Mouse (Mus musculus): ENCODE data around the gene Grm8. TPM values are rescaled to one million over a fixed set of nuclear protein-coding genes. Genes with fewer than 3 reads are reported as not detected.

The Grm8 gene
- polyA plus RNA-seq, 1 experiment from 2014 or later: 3.7 TPM

- Histone ChIP-seq H3K4me2 (ENCODE audit: low read depth, low read length) (no peak overlapping the region), H3K4me1 (ENCODE audit: control insufficient read depth, insufficient read depth, low read length) (0 out of 2 replicates have a peak, but pooled peaks cover 5% of the 10 kb centered on the region), H3K9me3 (ENCODE audit: control insufficient read depth, low read length) (no peaks in the 10 kb centered on the region), H3K27ac (ENCODE audit: low read length) (peak overlapping the region; percentile 39), H3K9ac (ENCODE audit: low read depth, low read length) (no peak overlapping the region), H3K36me3 (ENCODE audit: control insufficient read depth, insufficient read depth, low read length) (no peaks in the 10 kb centered on the region), H3K27me3 (replicated peaks; ENCODE audit: control insufficient read depth, insufficient read depth, low read length) (no peaks in the 10 kb centered on the region), H3K4me3 (ENCODE audit: low read length) (no peak overlapping the region)
- WGBS: 63% methylated on average over 5 of the region's 5 CpGs
- ATAC-seq: peak; percentile 69
These were observed 820.5 kb downstream of the Grm8 start for GRCm38 (mm10) chr6:27314273-27315009.

- Histone ChIP-seq H3K4me3 (ENCODE audit: low read length) (no peak overlapping the region), H3K4me2 (ENCODE audit: low read depth, low read length) (no peak overlapping the region), H3K9ac (ENCODE audit: low read depth, low read length) (no peak overlapping the region), H3K36me3 (ENCODE audit: control insufficient read depth, insufficient read depth, low read length) (no peaks in the 10 kb centered on the region), H3K27me3 (replicated peaks; ENCODE audit: control insufficient read depth, insufficient read depth, low read length) (no peaks in the 10 kb centered on the region), H3K27ac (ENCODE audit: low read length) (no peak overlapping the region), H3K4me1 (ENCODE audit: control insufficient read depth, insufficient read depth, low read length) (no peaks in the 10 kb centered on the region), H3K9me3 (ENCODE audit: control insufficient read depth, low read length) (no peaks in the 10 kb centered on the region)
- no peak for ATAC-seq
These were observed 824.6 kb downstream of the Grm8 start for GRCm38 (mm10) chr6:27310401-27310800.

GRCm38 (mm10) chr6:27305351-27305750, 829.6 kb downstream of the Grm8 start:
- H3K4me2 ChIP-seq (ENCODE audit: low read depth, low read length): no peak overlapping the region
- ATAC-seq: no peak
- 71% methylated on average over 2 of the region's 2 CpGs for WGBS

GRCm38 (mm10) chr6:27264972-27265371, 870.0 kb downstream of the Grm8 start:
- no peak overlapping the region for H3K9ac ChIP-seq (ENCODE audit: low read depth, low read length)
- peak; percentile 78 for ATAC-seq
- no peaks in the 10 kb centered on the region for H3K4me1 ChIP-seq (ENCODE audit: control insufficient read depth, insufficient read depth, low read length)
- H3K9me3 ChIP-seq (ENCODE audit: control insufficient read depth, low read length): no peaks in the 10 kb centered on the region
- H3K36me3 ChIP-seq (ENCODE audit: control insufficient read depth, insufficient read depth, low read length): no peaks in the 10 kb centered on the region
- no peak overlapping the region for H3K4me2 ChIP-seq (ENCODE audit: low read depth, low read length)
- no peak overlapping the region for H3K4me3 ChIP-seq (ENCODE audit: low read length)
- H3K27ac ChIP-seq (ENCODE audit: low read length): no peak overlapping the region
- H3K27me3 ChIP-seq (replicated peaks; ENCODE audit: control insufficient read depth, insufficient read depth, low read length): no peaks in the 10 kb centered on the region

More at GRCm38 (mm10) chr6:27305351-27305750, 829.6 kb downstream of the Grm8 start:
- Histone ChIP-seq H3K27me3 (replicated peaks; ENCODE audit: control insufficient read depth, insufficient read depth, low read length) (no peaks in the 10 kb centered on the region), H3K36me3 (ENCODE audit: control insufficient read depth, insufficient read depth, low read length) (no peaks in the 10 kb centered on the region), H3K4me3 (ENCODE audit: low read length) (no peak overlapping the region), H3K9me3 (ENCODE audit: control insufficient read depth, low read length) (no peaks in the 10 kb centered on the region), H3K27ac (ENCODE audit: low read length) (no peak overlapping the region), H3K4me1 (ENCODE audit: control insufficient read depth, insufficient read depth, low read length) (no peaks in the 10 kb centered on the region), H3K9ac (ENCODE audit: low read depth, low read length) (no peak overlapping the region)

GRCm38 (mm10) chr6:27262611-27263010, 872.4 kb downstream of the Grm8 start:
- ATAC-seq: no peak
- Histone ChIP-seq H3K9ac (ENCODE audit: low read depth, low read length) (no peak overlapping the region), H3K27me3 (replicated peaks; ENCODE audit: control insufficient read depth, insufficient read depth, low read length) (no peaks in the 10 kb centered on the region), H3K4me2 (ENCODE audit: low read depth, low read length) (no peak overlapping the region), H3K9me3 (ENCODE audit: control insufficient read depth, low read length) (no peaks in the 10 kb centered on the region), H3K36me3 (ENCODE audit: control insufficient read depth, insufficient read depth, low read length) (no peaks in the 10 kb centered on the region), H3K4me1 (ENCODE audit: control insufficient read depth, insufficient read depth, low read length) (no peaks in the 10 kb centered on the region), H3K4me3 (ENCODE audit: low read length) (no peak overlapping the region), H3K27ac (ENCODE audit: low read length) (no peak overlapping the region)

GRCm38 (mm10) chr6:27240416-27240815, 894.6 kb downstream of the Grm8 start:
- no peak for ATAC-seq
- H3K4me2 ChIP-seq (ENCODE audit: low read depth, low read length): no peak overlapping the region
- H3K27ac ChIP-seq (ENCODE audit: low read length): no peak overlapping the region
- H3K27me3 ChIP-seq (replicated peaks; ENCODE audit: control insufficient read depth, insufficient read depth, low read length): no peaks in the 10 kb centered on the region
- H3K36me3 ChIP-seq (ENCODE audit: control insufficient read depth, insufficient read depth, low read length): no peaks in the 10 kb centered on the region
- no peak overlapping the region for H3K9ac ChIP-seq (ENCODE audit: low read depth, low read length)
- no peak overlapping the region for H3K4me3 ChIP-seq (ENCODE audit: low read length)
- no peaks in the 10 kb centered on the region for H3K9me3 ChIP-seq (ENCODE audit: control insufficient read depth, low read length)
- no peaks in the 10 kb centered on the region for H3K4me1 ChIP-seq (ENCODE audit: control insufficient read depth, insufficient read depth, low read length)

- Histone ChIP-seq H3K36me3 (ENCODE audit: control insufficient read depth, insufficient read depth, low read length) (no peaks in the 10 kb centered on the region), H3K27ac (ENCODE audit: low read length) (no peak overlapping the region), H3K4me1 (ENCODE audit: control insufficient read depth, insufficient read depth, low read length) (no peaks in the 10 kb centered on the region), H3K9me3 (ENCODE audit: control insufficient read depth, low read length) (no peaks in the 10 kb centered on the region), H3K9ac (ENCODE audit: low read depth, low read length) (no peak overlapping the region), H3K4me2 (ENCODE audit: low read depth, low read length) (no peak overlapping the region), H3K4me3 (ENCODE audit: low read length) (no peak overlapping the region), H3K27me3 (replicated peaks; ENCODE audit: control insufficient read depth, insufficient read depth, low read length) (no peaks in the 10 kb centered on the region)
- 55% methylated on average over 2 of the region's 2 CpGs for WGBS
- ATAC-seq: no peak
These were observed 895.0 kb downstream of the Grm8 start for GRCm38 (mm10) chr6:27239968-27240367.

MicroRNAs encoded within 50 kb of the gene (microRNA counts, 519-probe panel; counts per million panel counts)
- 3,058 counts per million, percentile 78 among the panel's probes with 10 or more counts for microRNA mmu-miR-592

Small RNA genes within 50 kb of the gene (microRNA-seq; reads per million reads assigned to microRNA genes)
- gene Mir592: 109 reads per million, percentile 49 among the genes with 10 or more reads in this experiment

All from intestine, embryonic 16.5 days (tissue).